Mouse (Mus musculus): ENCODE data around the gene Maml3. TPM values are rescaled to one million over a fixed set of nuclear protein-coding genes. Genes with fewer than 3 reads are reported as not detected.

Maml3 gene
- 5.2 and 5.5 TPM in 2 replicates for polyA plus RNA-seq (2015; fragmentation: Nextera tagmentation; extraction: Ambion mirVana)

DNA sequence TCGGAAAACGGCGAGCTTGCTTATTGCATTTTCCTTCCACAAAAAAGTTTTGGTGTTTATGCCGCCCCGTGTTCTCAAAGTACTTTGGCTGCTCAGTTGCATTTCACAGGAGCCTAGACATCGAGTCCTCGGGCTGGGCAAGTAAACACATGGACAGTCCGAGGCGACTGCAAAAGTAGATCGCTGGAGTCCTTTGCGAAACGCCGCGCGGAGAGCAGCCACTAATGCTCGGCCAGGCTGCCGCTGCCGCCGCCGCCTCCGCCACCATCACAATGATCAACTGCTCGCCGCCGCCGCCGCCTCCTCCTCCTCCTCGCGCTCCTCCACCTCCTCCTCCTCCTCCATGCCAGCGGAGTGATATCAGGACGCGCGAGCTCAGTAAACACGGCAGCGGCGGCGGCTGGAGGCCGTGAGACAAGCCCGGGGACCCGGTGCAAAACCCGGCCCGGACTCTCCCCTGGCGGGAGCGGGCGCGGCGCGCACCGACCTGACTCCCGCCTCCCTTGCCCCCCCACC lies at the start of gene Maml3:
Maml3 (minus strand) TSS at position 441 of the 516 bp plus-strand sequence.
- H3K27me3 ChIP-seq (replicated peaks): no peaks in the 10 kb centered on the region
- H3K4me3 ChIP-seq (replicated peaks): peak within 1 kb of the TSS; percentile 60
- H3K27ac ChIP-seq: peak within 1 kb of the TSS; percentile 99
- whole genome bisulfite sequencing: under 1% methylated on average over 49 of the region's 49 CpGs
- peak; percentile 31; the same call in 1 of the 2 replicates for ATAC-seq (ENCODE audit: insufficient read depth, low FRiP score, low read depth)
- no peaks in the 10 kb centered on the region for H3K36me3 ChIP-seq
- H3K9me3 ChIP-seq: no peaks in the 10 kb centered on the region
- H3K4me2 ChIP-seq: peak within 1 kb of the TSS; percentile 87
- H3K9ac ChIP-seq: peak within 1 kb of the TSS; percentile 65
- peaks cover 4% of the 10 kb centered on the region for H3K4me1 ChIP-seq

DNA sequence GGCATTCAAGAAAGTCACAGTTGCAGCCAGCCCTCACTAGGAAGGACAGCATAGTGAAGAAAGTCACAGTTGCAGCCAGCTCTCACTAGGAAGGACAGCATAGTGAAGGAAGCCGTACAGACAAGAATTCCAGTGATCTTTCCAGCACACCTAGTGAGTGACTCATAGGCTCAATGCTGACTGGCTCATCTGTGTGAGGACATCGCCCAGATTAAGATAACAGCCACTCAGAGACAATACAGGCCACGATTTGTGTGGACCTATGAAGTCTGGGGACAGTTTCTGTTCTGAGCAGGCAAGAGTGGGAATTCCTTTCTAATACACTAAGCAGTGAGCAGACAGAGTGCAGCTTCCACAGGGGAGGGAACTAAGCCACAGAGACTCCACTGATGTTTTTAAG lies 46.3 kb upstream of the Maml3 start:
- Histone ChIP-seq H3K4me3 (replicated peaks) (no peak overlapping the region), H3K4me2 (no peak overlapping the region), H3K27me3 (replicated peaks) (no peaks in the 10 kb centered on the region), H3K36me3 (no peaks in the 10 kb centered on the region), H3K9me3 (no peaks in the 10 kb centered on the region), H3K9ac (no peak overlapping the region), H3K4me1 (no peaks in the 10 kb centered on the region), H3K27ac (no peak overlapping the region)
- 44% methylated on average over 3 of the region's 3 CpGs for WGBS
- no peak for ATAC-seq (ENCODE audit: insufficient read depth, low FRiP score, low read depth)

DNA sequence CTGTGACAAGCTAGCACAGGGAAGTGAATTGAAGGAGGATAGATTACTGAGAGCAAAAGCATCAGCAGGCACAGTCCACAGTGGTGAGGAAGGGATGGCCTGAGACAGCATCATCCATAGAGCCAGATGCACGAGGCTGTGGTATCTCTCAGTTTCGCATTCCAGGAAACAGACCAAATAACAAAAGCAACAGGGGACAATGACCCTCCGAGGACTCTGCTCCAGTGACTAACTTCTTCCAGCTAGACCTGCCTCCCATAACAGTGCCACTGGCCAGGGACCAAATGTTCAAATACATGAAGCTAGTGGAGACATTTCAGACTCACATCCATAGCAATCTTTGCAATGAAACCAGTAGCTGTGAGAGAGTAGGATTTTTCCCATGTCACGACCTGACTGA lies 43.4 kb upstream of the Maml3 start:
- WGBS: 49% methylated on average over 4 of the region's 4 CpGs
- ATAC-seq (ENCODE audit: insufficient read depth, low FRiP score, low read depth): no peak
- H3K36me3 ChIP-seq: no peaks in the 10 kb centered on the region
- H3K4me1 ChIP-seq: no peaks in the 10 kb centered on the region
- H3K27me3 ChIP-seq (replicated peaks): no peaks in the 10 kb centered on the region
- no peaks in the 10 kb centered on the region for H3K9me3 ChIP-seq
- no peak overlapping the region for H3K4me2 ChIP-seq
- H3K27ac ChIP-seq: no peak overlapping the region
- no peak overlapping the region for H3K4me3 ChIP-seq (replicated peaks)
- no peak overlapping the region for H3K9ac ChIP-seq

DNA sequence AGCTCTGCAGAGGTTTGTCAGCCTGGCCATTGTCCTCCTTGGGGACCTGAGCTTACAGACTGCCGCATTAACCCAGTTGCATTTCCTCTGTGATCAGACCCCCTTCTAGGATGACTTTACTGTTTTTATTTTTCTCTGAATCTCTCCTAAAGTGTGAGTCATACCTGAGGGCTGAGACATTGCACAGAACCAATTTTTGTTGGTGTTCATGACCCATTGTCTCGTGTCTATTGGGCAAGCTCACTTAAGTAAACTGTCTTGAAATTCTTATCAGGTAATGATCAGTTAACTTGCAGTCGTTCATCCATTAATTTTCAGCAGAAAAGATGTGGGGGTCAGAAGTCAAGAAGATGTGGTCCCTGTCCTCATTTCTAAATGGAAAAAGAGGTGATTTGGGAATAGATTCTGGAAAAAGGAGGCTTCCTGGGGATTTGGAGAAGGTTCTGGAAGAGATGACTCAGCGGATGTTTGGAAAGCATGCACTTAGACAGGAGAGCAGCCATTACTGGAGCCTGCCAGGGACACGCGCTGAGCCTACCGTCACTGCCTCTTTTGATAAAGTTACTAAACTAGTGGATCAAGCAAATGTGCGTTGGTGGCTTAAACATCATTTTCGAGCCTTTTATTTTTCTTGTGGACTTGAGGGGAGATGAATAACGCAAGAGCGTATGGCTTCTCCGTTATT lies 40.0 kb upstream of the Maml3 start:
- 73% methylated on average over 12 of the region's 12 CpGs for whole genome bisulfite sequencing
- Histone ChIP-seq H3K36me3 (no peaks in the 10 kb centered on the region), H3K4me3 (replicated peaks) (no peak overlapping the region), H3K4me2 (no peak overlapping the region), H3K9ac (no peak overlapping the region), H3K27ac (no peak overlapping the region), H3K27me3 (replicated peaks) (no peaks in the 10 kb centered on the region), H3K4me1 (no peaks in the 10 kb centered on the region), H3K9me3 (no peaks in the 10 kb centered on the region)
- no peak for ATAC-seq (ENCODE audit: insufficient read depth, low FRiP score, low read depth)

DNA sequence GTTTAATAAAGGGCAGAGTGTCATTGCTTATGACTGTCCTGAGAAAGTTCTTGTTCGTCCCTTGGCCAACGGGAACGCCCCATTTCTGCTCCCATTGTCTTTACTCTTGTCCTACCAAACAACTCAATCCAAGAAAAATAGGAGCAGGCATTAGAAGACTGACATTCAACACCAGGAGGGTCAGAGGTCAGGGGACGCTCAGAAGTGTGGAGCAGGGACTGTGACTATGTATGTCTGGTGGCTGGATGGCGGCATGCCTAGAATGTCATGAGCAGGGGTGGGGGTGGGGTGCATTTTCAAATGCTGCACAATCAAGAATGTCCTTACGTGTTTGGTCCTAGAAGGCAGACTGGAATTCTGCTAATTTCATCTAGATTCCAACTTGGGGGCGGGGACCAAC lies 38.1 kb upstream of the Maml3 start:
- no peak for ATAC-seq (ENCODE audit: insufficient read depth, low FRiP score, low read depth)
- WGBS: 85% methylated on average over 7 of the region's 7 CpGs
- H3K4me3 ChIP-seq (replicated peaks): no peak overlapping the region
- H3K9me3 ChIP-seq: no peaks in the 10 kb centered on the region
- H3K36me3 ChIP-seq: no peaks in the 10 kb centered on the region
- H3K9ac ChIP-seq: no peak overlapping the region
- no peaks in the 10 kb centered on the region for H3K27me3 ChIP-seq (replicated peaks)
- H3K4me2 ChIP-seq: no peak overlapping the region
- no peaks in the 10 kb centered on the region for H3K4me1 ChIP-seq
- H3K27ac ChIP-seq: no peak overlapping the region

DNA sequence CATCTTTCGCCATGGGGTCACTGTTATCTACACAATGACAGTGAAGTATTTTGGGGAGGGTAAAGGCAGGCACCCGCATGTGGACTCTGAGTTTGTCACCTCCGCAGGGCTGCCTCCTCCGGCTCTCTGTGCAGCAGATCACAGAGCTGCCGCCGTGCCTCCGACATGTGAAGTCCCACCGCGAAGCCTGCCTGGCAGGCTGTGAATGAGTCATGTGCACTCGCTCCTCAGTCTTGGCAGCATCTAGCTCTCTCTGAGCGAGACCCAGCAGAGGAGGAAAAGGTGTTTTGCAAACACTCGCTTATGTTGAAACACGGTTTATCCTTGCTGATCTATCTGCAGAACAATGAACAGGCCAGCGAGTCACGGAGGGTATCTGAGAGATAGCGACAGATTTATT lies 35.3 kb upstream of the Maml3 start:
- Histone ChIP-seq H3K4me1 (no peaks in the 10 kb centered on the region), H3K4me3 (replicated peaks) (no peak overlapping the region), H3K9me3 (no peaks in the 10 kb centered on the region), H3K36me3 (no peaks in the 10 kb centered on the region), H3K27me3 (replicated peaks) (no peaks in the 10 kb centered on the region), H3K4me2 (no peak overlapping the region), H3K27ac (no peak overlapping the region), H3K9ac (no peak overlapping the region)
- ATAC-seq (ENCODE audit: insufficient read depth, low FRiP score, low read depth): peak; percentile 83
- WGBS: 48% methylated on average over 16 of the region's 16 CpGs

DNA sequence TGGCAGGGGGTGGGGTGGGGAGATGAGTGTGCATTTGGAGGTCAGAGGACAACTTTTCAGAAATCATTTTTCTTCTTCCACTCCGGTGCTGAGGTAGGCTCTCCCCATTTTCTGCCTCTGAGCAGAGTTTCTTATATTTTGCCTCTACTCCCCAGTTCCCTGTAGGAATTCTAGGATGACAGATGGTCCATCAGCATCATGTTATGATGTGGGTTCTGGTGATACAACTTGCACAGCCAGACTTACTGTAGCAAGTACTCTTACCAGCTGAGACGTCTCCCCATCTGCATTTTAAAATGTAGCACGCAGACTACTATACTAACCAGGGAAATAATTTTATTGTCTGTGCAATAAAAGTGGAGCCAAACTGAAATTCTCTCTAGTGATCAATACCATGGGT lies 20.5 kb upstream of the Maml3 start:
- no peaks in the 10 kb centered on the region for H3K27me3 ChIP-seq (replicated peaks)
- H3K36me3 ChIP-seq: no peaks in the 10 kb centered on the region
- no peak overlapping the region for H3K4me2 ChIP-seq
- no peak overlapping the region for H3K4me3 ChIP-seq (replicated peaks)
- WGBS: 74% methylated on average over 3 of the region's 3 CpGs
- H3K27ac ChIP-seq: no peak overlapping the region
- ATAC-seq (ENCODE audit: insufficient read depth, low FRiP score, low read depth): no peak
- H3K4me1 ChIP-seq: no peaks in the 10 kb centered on the region
- no peak overlapping the region for H3K9ac ChIP-seq
- H3K9me3 ChIP-seq: no peaks in the 10 kb centered on the region

DNA sequence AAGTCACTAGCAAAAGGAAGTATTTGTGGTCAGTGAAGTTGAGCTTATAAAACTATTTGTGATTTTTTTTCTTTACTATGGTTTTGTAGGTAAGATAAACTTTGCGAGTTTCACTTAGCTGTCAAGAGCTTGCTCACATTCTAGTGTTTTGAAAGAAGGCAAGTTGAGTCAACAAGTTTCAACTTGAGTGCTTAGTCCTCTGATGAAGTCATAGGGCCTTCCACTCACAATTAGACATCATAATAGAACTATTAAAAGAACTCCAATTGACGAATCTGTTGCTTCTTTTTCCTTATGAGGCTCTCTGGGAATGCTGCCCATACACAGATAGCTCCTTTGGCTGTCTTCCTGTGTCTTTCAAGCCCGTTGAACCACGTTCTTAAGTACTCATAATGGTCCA lies 16.0 kb upstream of the Maml3 start:
- H3K4me2 ChIP-seq: no peak overlapping the region
- H3K9ac ChIP-seq: no peak overlapping the region
- WGBS: 56% methylated on average over 4 of the region's 4 CpGs
- no peak overlapping the region for H3K27ac ChIP-seq
- no peak for ATAC-seq (ENCODE audit: insufficient read depth, low FRiP score, low read depth)
- H3K9me3 ChIP-seq: no peaks in the 10 kb centered on the region
- no peaks in the 10 kb centered on the region for H3K36me3 ChIP-seq
- no peaks in the 10 kb centered on the region for H3K4me1 ChIP-seq
- no peak overlapping the region for H3K4me3 ChIP-seq (replicated peaks)
- no peaks in the 10 kb centered on the region for H3K27me3 ChIP-seq (replicated peaks)

DNA sequence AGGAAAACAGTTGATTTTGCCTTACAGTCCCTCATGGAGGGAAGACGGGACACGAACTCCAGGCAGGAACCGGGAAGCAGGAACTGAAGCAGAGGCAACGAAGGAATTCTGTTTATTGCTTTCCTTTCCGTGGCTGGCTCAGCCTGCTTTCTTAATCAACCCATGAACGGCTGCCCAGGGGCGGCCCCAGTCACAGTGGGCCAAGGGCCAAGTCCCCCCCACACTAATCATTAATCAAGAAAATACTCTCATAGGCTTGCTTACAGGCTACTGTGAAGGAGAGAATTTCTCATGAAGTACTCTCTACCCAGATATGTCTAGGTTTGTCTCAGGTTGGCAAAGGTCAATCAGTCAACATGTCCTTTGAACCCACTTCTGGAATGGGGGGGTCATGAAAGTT lies 14.3 kb upstream of the Maml3 start:
- H3K4me2 ChIP-seq: no peak overlapping the region
- ATAC-seq (ENCODE audit: insufficient read depth, low FRiP score, low read depth): no peak
- no peak overlapping the region for H3K4me3 ChIP-seq (replicated peaks)
- no peak overlapping the region for H3K27ac ChIP-seq
- 71% methylated on average over 7 of the region's 7 CpGs for WGBS
- H3K9ac ChIP-seq: no peak overlapping the region
- H3K4me1 ChIP-seq: no peaks in the 10 kb centered on the region
- no peaks in the 10 kb centered on the region for H3K9me3 ChIP-seq
- no peaks in the 10 kb centered on the region for H3K36me3 ChIP-seq
- no peaks in the 10 kb centered on the region for H3K27me3 ChIP-seq (replicated peaks)

DNA sequence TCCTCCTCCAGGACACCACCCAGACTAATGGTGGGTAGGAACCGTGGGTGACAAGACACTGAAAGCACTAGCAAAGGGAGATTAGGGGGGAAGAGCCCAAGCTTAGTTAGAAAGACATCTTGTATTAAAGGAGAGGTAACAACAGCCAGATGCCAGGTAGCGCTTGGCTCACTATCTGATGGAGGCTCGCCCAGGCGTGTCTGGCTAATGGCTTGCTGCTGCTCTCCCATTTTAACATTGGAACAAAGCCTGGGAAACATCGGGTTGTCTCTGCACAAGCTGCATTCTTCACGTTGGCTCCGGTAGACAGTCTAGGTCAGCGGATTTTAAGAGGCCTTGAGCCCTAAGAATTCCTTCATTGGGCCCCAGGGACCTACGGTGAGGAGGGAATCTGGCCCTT lies 10.5 kb upstream of the Maml3 start:
- no peaks in the 10 kb centered on the region for H3K9me3 ChIP-seq
- no peak overlapping the region for H3K4me2 ChIP-seq
- H3K27me3 ChIP-seq (replicated peaks): no peaks in the 10 kb centered on the region
- no peaks in the 10 kb centered on the region for H3K36me3 ChIP-seq
- H3K4me3 ChIP-seq (replicated peaks): no peak overlapping the region
- H3K27ac ChIP-seq: no peak overlapping the region
- ATAC-seq (ENCODE audit: insufficient read depth, low FRiP score, low read depth): no peak
- 76% methylated on average over 9 of the region's 9 CpGs for WGBS
- no peak overlapping the region for H3K9ac ChIP-seq
- no peaks in the 10 kb centered on the region for H3K4me1 ChIP-seq

DNA sequence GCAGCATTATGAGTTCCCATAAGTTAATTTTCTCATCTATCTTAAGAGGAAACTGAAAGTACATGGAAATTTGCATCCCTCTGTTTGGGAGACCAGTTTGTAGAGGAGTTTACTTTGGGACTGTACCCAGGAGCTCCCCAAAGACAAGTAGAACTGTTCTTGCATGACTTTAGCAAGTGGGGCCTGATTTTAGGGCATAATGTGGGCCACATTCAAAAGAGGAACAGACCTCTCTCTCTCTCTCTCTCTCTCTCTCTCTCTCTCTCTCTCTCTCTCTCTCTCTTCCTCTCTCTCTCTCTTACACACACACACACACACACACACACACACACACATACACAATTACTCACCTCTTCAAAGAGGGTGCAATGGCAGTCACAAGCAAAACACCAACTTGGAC lies 3.2 kb upstream of the Maml3 start:
- H3K9me3 ChIP-seq: no peaks in the 10 kb centered on the region
- ATAC-seq (ENCODE audit: insufficient read depth, low FRiP score, low read depth): no peak
- H3K4me2 ChIP-seq: no peak overlapping the region
- no peaks in the 10 kb centered on the region for H3K27me3 ChIP-seq (replicated peaks)
- no peak overlapping the region for H3K4me3 ChIP-seq (replicated peaks)
- H3K27ac ChIP-seq: no peak overlapping the region
- no peaks in the 10 kb centered on the region for H3K4me1 ChIP-seq
- H3K9ac ChIP-seq: no peak overlapping the region
- no peaks in the 10 kb centered on the region for H3K36me3 ChIP-seq

DNA sequence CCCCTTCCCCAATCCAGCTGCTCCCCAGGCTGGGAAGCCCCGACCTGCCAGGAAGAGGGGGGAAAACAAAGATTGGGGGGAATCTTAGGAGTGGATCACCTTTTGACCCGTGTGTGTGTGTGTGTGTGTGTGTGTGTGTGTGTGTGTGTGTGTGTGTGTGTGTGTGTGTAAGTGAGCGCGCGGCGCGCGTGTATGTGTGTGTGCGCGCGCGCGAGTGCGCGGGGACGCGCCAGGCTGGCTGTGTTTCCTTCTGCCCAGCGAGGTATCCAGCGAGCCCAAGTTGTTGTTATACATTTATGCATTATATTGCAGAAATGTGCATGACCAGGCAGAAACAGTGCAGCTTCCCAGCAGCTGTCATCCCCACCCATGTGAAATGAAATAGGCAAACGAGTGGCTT lies 280 bp upstream of the Maml3 start:
- Histone ChIP-seq H3K27ac (peak overlapping the region; percentile 99), H3K9me3 (no peaks in the 10 kb centered on the region), H3K4me3 (replicated peaks) (peak overlapping the region; percentile 60), H3K9ac (peak overlapping the region; percentile 65; the same call in 1 of the 2 replicates), H3K27me3 (replicated peaks) (no peaks in the 10 kb centered on the region), H3K4me1 (peaks cover 4% of the 10 kb centered on the region), H3K36me3 (no peaks in the 10 kb centered on the region), H3K4me2 (peak overlapping the region; percentile 87)
- WGBS: 2% methylated on average over 19 of the region's 20 CpGs
- ATAC-seq (ENCODE audit: insufficient read depth, low FRiP score, low read depth): no peak

DNA sequence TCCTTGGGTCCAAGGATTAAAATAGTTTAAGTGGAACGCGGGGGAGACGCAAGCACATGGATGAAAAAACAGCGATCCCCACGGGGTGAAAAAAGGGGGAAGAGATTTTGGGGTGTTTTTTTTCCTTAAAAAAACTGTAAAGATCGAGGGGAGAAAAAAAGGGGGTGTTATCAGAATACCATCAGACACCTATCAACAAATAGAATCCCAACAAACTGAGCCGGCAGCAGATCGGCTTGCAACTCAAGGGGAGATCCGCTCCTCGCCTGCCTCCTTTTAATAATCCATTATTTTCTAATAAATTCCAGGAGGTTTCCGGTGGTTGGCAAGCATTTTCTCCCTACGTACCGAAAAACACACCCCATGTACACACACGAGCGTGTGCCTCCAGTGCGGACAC lies 668 bp downstream of the Maml3 start:
- Histone ChIP-seq H3K9me3 (no peaks in the 10 kb centered on the region), H3K36me3 (no peaks in the 10 kb centered on the region), H3K4me3 (replicated peaks) (peak overlapping the region; percentile 60), H3K9ac (peak overlapping the region; percentile 65), H3K27me3 (replicated peaks) (no peaks in the 10 kb centered on the region), H3K4me1 (peaks cover 4% of the 10 kb centered on the region), H3K27ac (peak overlapping the region; percentile 99), H3K4me2 (peak overlapping the region; percentile 87)
- no peak for ATAC-seq (ENCODE audit: insufficient read depth, low FRiP score, low read depth)
- WGBS: under 1% methylated on average over 16 of the region's 16 CpGs
